Mouse (Mus musculus) frontal cortex, postnatal 36 days (tissue): ENCODE measurements around the gene Ubl7.

Experiments used
- DNase-seq, 2 experiments: peaks; one replicate each; pipeline ENCODE4 v3.0.0; 2022; ENCODE audit warnings: low spot score in 2 of 2

The Ubl7 gene

DNA sequence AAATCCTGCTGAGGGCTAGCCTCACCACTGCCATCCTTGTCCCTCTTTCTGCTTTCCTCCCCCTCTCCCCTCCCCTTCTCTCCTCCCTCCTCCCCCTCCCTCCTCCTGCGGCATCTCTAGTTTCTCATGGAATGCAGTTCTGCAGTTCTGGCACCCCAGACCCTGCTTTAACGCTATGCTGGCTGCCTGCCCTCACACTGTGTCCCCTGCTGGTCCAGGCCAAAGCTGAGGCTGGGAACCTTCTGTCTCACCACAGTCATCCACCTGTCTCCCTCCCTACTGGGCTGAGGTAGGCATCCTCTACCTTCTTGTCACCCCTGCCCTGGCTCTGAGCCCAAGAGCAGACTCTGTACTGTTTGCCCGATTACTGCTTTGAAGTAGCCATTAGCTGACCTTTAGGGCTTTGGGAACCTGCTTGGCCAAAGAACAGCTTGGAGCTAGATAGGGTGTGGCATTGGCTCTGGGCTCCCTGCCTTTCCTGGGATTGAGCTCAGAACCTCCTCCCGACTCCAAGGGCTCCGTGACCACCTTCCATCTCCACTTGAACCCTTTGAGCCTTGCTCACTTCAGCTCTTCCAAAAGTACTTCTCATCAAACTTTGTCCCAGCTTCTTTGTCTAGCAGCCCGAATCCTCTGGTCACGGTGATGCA is 36.7 kb downstream of the Ubl7 start:
- DNase-seq, result no peak

GRCm38 (mm10) chr9:57948333-57948931 is 37.7 kb downstream of the Ubl7 start:
- DNase-seq, result no peak

DNA sequence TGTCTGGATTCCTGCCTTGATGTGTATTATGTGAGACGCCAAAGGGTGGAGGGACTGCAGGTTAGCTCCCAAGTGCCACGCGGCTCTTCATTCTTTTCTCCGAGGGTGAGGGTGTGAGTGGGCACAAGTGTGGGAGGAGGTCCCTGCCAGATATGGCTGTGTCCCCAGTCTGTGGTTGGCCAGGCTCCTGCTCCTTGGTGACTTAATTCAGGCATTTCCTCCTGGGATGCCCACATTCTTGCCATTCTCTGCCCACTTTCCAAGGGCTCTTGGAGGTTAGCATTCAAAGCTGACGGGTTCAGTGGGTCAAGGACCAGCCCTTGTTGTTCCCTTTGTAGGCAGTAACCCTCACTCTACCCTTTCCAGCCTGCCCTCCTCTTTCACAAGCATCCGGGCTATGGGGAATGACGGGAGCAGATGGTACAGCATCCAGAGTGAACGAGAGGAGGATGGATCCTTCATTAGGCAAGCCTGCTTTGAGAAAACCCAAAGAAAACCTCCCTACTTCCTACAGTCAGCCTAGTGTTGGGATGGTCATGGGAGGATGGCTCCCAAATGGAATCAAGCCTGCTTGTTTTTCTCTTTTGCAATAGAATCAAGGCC is 38.4 kb downstream of the Ubl7 start:
- DNase-seq, result no peak

- DNase-seq, result no peak
Measured at GRCm38 (mm10) chr9:57949879-57950278, 39.1 kb downstream of the Ubl7 start.

DNA sequence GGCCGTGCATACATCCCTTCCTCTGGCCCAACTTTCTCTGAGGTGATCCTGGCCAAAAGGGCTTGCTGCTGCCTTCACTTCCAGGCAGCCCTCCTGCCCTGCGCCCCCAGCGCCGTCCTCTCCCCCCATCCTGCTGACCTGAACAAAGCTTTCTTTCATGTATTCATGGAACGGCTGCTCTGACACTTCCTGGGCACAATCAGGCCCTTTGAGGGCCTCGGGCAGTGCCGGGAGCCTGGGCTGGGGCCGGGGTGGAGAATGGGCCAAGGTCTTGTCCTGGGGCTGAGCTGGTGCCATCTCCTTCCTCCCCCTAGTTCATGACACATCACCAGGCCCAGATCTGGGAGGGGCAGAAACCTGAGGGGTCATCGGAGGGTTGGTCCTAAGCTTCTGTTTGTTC is 39.7 kb downstream of the Ubl7 start:
- no peak for DNase-seq

DNA sequence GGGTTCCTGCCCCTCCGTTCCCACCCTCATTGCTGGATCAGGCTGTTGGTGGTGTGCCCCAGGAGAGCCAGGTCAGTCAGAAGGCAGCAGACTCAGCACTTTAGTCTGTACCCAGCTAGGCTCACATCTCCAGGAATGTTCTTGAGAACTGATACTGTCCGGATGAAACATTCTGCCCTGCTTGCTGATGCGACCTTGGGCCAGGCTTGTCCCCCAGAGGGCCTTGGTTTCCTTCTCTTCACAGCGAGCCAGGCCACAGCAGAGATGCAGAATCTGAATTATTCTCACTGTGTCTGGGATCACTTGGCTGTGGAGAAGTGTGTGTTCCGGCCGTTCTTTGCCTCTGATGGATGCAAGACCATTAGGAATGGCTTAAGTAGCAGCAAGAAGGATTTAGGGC is 41.2 kb downstream of the Ubl7 start:
- no peak for DNase-seq

- DNase-seq, result no peak
Measured at GRCm38 (mm10) chr9:57954962-57955744, 44.4 kb downstream of the Ubl7 start.

DNA sequence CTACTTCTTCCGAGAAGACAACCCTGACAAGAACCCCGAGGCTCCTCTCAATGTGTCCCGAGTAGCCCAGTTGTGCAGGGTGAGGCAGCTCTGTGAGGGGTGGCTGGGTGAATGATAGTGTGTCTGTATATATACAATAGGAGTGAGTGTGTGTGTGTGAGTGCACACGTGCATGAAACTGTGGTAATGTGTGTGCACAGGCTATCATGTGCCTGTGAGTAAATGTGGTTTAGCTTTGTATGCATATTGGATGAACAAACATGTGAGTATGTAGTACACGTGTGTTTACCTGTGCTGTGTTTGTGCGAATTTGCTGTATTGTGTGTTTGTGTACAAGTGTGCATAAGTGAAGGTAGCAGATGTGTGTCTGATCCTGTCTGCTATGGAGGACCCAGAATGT is 45.0 kb downstream of the Ubl7 start:
- DNase-seq, result no peak

- no peak for DNase-seq
Measured at GRCm38 (mm10) chr9:57956196-57956837, 45.5 kb downstream of the Ubl7 start.

GRCm38 (mm10) chr9:57956838-57957236 is 46.1 kb downstream of the Ubl7 start:
- DNase-seq, result no peak

GRCm38 (mm10) chr9:57958615-57959014 is 47.8 kb downstream of the Ubl7 start:
- no peak for DNase-seq

- DNase-seq, result no peak
Measured at GRCm38 (mm10) chr9:57959399-57959798, 48.6 kb downstream of the Ubl7 start.

GRCm38 (mm10) chr9:57959886-57960866 is 49.4 kb downstream of the Ubl7 start:
- no peak for DNase-seq

DNA sequence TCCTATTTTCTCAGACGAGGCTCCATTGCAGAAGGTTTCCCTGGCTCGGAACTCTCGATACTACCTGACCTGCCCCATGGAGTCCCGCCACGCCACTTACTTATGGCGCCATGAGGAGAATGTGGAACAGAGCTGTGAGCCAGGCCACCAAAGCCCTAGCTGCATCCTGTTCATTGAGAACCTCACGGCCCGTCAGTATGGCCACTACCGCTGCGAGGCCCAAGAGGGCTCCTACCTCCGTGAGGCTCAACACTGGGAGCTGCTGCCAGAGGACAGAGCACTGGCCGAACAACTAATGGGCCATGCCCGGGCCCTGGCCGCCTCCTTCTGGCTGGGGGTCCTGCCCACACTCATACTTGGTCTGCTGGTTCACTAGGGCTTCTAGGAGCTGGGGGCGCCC is 50.4 kb downstream of the Ubl7 start:
- no peak for DNase-seq

- DNase-seq, result no peak
Measured at GRCm38 (mm10) chr9:57961863-57962778, 51.3 kb downstream of the Ubl7 start.

- no peak for DNase-seq
Measured at GRCm38 (mm10) chr9:57963249-57963997, 52.6 kb downstream of the Ubl7 start.

DNA sequence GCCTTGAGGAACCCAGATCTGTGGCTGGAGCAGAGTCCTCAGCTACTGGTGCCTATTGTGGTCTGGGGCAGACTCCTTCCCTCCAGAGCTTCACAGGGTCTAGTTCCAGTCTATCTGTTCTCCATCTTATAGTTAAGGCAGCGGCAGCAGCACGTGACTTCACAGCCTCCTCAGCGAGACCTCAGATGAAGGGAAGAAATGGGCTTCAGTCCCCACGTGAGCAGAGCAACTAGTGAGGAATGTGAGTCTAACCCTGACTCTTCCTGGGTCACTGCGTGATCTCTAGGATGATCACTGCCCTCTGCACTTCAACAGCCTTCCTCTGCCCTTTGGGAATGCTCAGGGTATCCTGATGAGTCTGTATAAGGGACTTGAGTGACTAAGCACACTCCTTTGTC is 53.2 kb downstream of the Ubl7 start:
- no peak for DNase-seq

DNA sequence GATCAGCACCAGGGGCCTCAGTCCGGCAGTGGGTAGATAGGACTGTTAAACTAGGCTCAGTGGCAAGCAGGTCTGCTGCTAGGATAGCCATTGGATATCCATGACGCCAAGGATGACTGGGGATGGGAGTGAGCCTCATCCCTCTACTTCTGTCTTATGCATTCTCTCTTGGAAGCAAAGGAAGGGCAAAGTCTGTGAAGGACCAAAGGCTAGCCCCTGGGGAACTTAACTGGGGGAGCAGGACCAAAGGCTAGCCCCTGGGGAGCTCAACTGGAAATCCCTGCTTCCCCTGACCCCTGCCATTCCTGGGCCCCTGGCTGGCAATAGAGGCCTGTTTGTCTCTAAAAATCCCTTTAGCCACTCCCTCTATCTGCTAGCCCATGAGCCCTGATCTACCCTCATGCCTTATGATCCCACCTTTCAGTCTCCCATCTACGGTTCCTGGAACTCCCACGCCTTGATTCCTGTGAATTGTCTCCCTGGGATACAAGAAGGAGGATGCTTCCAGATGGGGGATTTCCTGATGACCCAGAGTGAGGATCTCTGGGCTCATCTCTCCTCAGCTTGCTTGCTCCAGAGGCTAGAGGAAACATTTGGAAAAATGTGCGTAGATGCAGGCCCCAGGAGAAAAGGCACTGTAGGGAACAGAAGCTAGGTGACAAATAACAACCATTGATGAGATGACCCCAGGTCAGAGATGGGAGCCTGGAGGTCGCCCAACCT is 53.9 kb downstream of the Ubl7 start:
- no peak for DNase-seq
